Mouse (Mus musculus) mouse trophoblast stem cell (cell line): ENCODE measurements at regions not wholly inside any gene's neighbourhood (a gene's known extent, or its start where the extent isn't known, plus 50 kb on each side); places are given as distances from the start of the nearest gene placed in this dataset.

Experiments used
- in situ Hi-C, 2 experiments: fragments of 300-500 bp; cut with MseI, MboI; formaldehyde crosslinking; loops; 2 replicates in 1 of 2; 3 replicates in 1 of 2; pipeline ENCODE4 v1.15.1; 2025

DNA sequence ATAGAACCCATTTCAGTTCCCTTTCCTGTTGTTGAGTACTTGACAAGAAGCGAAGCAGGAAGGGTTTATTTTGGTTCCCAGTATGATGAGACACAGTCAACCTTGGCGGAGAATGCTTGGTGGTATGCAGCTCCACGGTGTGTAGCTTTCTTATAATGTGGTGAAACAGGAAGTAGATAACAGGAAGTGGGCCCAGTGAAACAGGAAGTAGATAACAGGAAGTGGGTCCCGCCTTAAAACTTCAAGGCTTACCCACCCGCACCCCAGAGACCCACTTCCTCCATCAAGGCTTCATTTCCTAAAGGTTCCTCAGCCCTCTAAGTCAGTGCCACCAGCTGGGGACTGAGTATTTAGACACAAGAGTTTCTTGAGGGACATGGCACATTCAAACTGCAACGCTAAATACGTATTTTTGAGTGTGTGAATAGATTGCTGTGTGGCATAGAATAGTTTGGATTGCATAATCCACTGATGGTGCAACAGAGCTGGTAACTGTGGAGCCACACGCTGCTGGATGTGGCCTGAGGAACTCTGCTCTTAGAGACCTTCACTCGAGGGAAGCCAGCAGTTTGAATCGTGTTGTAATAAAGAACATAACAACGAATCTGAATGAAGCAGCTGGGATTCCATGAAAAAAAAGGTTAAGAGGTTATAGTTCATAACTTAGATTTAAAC is 190.8 kb downstream of the Npr3 start:
- in situ Hi-C loops, result no loop called here

DNA sequence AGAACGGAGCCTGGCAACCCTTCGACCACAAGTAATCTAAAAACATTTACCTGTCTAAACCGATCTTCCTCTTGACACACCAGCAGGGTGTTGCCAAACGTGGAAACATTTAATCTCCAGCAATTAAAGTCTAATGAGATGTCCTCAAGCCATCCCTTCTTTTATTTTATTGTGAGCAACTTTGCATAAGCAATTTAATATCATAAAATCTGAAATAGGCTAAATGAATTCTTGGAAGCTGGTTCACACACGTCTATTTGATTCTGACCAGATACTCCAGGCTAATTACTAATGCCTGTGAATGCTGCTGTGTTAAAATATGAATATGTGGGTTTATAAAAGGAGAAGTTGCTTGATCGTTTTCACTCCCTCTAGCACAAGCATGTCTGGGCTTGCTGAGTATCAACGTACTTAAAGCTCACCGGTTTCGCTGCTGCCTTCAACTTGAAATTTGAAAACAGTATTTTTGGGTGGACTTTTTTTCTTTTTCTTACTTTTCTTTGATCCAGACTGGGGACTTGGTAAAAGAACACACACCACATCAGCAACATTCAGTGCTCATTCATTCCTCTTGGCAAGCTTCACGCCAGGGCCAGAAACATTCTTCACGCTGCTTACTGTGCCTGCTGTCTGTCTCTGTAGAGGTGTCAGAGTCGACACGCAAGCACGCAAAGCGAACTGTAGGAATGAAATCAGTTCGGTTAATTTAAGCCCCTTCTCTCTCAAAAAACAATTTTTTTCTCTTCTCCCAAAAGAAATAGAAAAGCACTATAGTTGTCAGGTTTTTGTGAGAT is 194.4 kb downstream of the Npr3 start:
- in situ Hi-C loops, result no loop called here

DNA sequence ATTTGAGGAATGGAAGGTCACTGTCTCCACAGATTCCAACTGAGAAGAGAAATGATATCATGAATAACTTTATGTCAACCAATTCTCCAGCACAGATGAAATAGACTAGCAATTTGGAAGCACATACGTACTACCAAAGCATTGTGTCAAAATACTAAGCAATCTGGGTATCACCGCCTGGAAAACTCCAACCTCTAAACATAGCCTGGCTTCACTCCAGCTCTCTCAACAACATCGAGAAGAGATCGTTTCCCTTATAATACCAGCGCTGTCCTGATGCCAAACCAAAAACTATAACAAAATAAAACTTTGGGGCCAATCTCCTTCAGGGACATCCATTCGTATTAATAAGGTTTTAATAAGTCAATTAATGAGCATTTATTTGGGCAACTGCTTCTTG is 205.8 kb downstream of the Npr3 start:
- in situ Hi-C loops, result no loop called here

DNA sequence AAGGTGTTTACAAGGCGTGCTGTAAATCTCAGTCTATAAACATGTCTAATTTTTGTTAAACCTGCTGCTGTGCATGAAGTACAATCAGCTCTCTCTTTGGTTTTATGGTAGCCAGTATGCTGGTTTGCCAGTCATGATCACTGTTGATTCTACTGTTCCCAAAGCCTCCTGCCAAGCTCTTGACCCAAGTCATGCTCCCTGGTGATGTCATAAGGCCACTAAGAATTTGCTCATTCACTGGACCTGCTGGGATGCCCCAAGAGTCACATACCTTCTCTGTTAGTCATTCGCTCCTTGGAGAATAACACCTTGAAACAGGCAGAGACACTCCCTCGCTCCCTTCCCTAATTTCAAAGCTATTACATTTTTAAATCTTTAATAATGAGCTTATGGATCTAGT is 207.2 kb downstream of the Npr3 start:
- in situ Hi-C loops, result no loop called here

DNA sequence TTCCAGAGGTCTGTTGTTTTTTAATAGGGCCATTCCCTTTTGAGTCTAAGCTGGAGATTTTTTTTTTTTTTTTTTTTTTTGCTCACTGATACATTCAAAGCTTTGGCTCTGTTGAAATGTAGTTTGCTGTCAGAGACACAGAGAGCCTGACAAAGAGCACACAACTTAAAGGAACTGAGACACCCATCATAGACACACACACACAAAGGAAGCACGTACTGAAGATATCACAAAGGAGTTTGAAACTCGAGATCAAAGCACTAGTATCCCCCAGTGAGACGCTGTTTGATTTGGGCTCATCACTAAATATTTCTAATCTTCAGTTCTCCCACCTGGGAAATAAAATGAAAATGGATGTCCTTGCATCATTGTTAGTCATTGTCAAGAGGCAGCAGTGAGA is 210.0 kb downstream of the Npr3 start:
- in situ Hi-C loops, result no loop called here

GRCm38 (mm10) chr15:11693772-11694270 is 213.3 kb downstream of the Npr3 start:
- in situ Hi-C loops, result no loop called here

GRCm38 (mm10) chr15:11664839-11665379 is 242.2 kb downstream of the Npr3 start:
- in situ Hi-C loops, result no loop called here

DNA sequence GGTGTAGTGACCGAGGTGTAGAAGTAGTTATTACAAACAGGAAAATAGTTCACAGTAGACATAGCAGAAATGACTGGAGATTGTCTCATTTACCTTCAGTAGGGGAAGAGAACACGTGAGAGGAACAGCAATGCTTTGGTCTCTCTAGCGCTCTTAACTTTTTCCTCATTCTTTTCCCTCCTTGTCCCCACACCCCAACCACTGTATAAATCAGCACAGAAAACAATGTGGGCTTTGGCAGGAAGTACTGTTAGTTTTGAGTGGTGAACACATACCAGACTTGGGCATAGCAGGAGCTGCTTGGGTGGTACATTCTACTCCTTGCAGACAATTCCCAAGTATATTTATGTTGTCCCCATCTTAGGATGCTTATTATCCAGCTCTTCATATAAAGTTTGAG is 251.9 kb downstream of the Npr3 start:
- in situ Hi-C loops, result no loop called here

- in situ Hi-C loops, result no loop called here
These were observed 246.8 kb upstream of the Tars start for GRCm38 (mm10) chr15:11646241-11646640.

GRCm38 (mm10) chr15:11644779-11645178 is 245.3 kb upstream of the Tars start:
- in situ Hi-C loops, result no loop called here

- in situ Hi-C loops, result no loop called here
These were observed 231.2 kb upstream of the Tars start for GRCm38 (mm10) chr15:11630654-11631053.

DNA sequence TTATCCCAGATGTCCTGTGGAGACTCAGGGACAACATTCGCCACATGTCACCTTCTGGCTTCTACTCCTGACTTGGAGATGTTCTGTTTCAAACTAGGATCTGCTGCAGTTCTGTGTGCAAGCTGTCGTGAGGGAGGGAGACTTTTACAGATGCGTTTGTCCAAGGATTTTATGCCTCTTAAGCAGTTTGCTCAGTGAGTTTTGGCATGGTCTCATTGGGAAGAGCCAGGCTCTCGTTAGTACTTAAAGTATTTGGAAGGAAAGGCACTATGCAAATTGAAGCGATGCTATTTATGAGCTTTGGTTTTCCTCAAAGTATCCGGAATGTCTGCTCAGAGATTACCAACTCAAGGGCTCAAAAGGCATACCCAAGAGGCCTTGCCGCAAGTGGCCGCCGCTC is 227.0 kb upstream of the Tars start:
- in situ Hi-C loops, result no loop called here

DNA sequence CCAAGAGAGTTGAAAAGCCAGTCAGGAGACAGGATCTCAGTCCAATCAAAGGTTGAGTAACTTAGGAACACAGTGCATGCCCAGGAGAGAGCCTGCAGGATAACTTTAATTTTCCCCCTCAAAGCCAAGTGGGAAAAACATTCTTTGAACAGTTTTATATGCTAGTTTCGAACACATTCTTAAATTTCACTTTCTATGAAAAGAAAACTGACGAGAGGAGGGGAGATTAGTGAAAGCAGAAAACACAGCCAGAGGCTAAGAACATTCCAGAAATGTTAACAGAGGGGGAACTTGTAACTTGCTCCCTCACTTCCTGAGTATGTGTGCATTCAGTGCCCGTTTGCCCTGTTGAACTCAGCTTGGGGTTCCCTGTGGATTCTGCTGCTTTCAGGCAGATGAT is 213.0 kb upstream of the Tars start:
- in situ Hi-C loops, result no loop called here

GRCm38 (mm10) chr15:11610043-11610670 is 210.7 kb upstream of the Tars start:
- in situ Hi-C loops, result no loop called here

GRCm38 (mm10) chr15:11607489-11607888 is 208.0 kb upstream of the Tars start:
- in situ Hi-C loops, result no loop called here

- in situ Hi-C loops, result no loop called here
These were observed 206.2 kb upstream of the Tars start for GRCm38 (mm10) chr15:11605677-11606076.

DNA sequence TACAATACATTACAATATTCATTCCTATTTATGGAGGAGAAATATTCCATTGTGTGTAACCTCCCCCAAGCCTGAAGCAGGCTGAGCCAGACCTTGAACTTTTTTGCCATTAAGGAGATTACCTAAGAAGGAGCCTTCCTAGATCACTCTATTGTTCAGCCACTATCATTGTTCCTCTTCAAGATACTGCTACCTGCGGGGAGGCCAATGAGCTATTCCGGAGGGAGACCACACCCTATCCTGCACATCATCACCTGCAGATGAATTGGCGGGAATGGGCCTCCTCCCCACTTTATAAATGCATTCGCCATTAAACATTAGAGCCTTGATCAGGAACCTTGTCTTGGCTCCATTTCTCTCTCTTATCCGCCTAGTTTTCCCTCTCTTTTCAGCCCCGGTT is 197.6 kb upstream of the Tars start:
- in situ Hi-C loops, result loop anchor here (10.0 to 25.0 kb wide), 4 partner anchors 185 to 490 kb away; partner anchors contain the start of gene Npr3 (in 1 of the 2)

DNA sequence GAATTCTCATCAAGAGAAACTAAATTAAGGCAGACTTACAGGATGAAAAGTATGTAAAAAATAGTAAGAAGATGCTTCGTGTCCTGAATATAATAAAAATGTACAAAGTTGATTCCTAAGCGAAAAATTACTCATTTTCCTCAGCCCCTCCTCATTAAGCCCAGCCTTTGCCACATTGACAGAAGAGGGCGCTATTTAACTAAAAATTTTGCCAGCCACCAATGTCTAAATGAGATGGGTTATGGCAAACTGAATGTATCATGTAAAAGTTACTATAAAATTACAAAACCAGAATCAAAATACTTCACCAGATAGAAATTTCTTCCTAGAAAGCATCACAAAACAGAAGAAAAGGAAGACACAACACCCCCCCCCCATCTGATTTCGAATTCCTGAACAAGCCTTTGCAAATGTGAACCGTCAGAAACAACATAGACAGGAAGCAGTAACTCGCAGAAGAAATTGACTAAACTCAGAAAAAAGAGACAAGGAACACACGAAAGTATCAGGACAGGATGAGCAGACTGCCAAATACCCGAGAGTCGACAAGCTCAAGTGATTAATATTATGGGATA is 191.2 kb upstream of the Tars start:
- in situ Hi-C loops, result loop anchor here (10.0 to 25.0 kb wide), 4 partner anchors 178 to 497 kb away; partner anchors contain the start of gene Npr3 (in 1 of the 2)

GRCm38 (mm10) chr15:11589795-11590194 is 190.3 kb upstream of the Tars start:
- in situ Hi-C loops, result loop anchor here (5.0 to 25.0 kb wide), 6 partner anchors 177 to 498 kb away; partner anchors contain the start of gene Npr3 (in 1 of the 2)

- in situ Hi-C loops, result loop anchor here (5.0 to 25.0 kb wide), 4 partner anchors 174 to 501 kb away; no protein-coding TSS in a partner anchor
These were observed 186.9 kb upstream of the Tars start for GRCm38 (mm10) chr15:11586384-11586783.

- in situ Hi-C loops, result loop anchor here (10.0 to 25.0 kb wide), 3 partner anchors 172 to 503 kb away; no protein-coding TSS in a partner anchor
These were observed 184.7 kb upstream of the Tars start for GRCm38 (mm10) chr15:11584155-11584554.
